Mouse (Mus musculus) heart, postnatal 0 days (tissue): ENCODE results near the gene Gtsf1l.

Experiments used
- CTCF ChIP-seq: IDR thresholded peaks from 2 replicates; pipeline ENCODE4 v1.5.1; 2016; ENCODE audit warnings: antibody characterized with exemption, control low read depth, low read depth
- EP300 ChIP-seq: IDR thresholded peaks from 2 replicates; pipeline ENCODE4 v1.6.1; 2016; ENCODE audit warnings: antibody characterized with exemption, low read depth

DNA sequence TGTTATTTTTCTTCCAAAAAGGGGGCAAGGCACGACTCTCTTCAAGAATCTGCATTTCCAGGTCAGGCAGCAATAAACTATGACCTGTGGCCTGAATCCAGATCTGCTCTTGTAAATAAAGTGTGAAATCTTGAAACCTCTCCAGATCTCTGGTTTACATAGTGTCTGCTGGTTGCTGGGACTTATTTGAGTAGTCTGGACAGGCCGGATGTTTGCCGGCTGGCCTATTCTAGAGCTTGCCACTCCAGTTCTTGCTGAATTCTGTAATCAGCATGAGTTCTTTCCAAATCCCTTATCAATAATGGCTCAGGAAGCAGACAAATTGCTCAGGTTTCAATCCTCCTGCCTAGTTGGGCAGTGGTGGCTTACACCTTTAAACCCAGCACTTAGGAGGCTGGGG is 8.1 kb upstream of the Gtsf1l start:
- no peak for TF ChIP-seq CTCF
- no peak for TF ChIP-seq EP300
